Mouse (Mus musculus) right cerebral cortex, postnatal 25 days (tissue): Measurements from ENCODE around the gene Alpl.

ENCODE experiments used
- DNase-seq: peaks from one replicate; pipeline ENCODE4 v3.0.0; 2022

Alpl gene

GRCm38 (mm10) chr4:137769635-137770034 is 26.5 kb downstream of the Alpl start:
- no peak for DNase-seq

DNA sequence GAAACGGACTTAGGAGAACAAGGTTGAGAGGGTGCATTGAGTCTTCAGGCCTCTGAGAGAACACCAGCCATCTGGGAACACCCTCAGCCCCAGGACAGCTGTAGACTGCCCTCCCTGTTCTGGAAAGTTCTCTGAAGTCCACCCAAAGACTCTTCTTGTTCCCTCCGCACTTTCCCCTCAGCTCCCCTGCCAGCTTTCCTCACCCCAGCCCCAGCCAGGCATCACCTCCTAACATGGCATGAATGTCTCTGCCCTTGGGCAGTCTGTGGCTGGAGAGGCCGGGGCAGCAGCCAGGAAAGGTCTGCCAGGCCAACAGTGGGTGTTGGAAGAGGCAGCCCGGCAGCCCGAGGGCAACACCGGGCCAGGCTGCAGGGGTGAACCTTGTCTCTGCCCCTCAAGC is 27.4 kb downstream of the Alpl start:
- no peak for DNase-seq

DNA sequence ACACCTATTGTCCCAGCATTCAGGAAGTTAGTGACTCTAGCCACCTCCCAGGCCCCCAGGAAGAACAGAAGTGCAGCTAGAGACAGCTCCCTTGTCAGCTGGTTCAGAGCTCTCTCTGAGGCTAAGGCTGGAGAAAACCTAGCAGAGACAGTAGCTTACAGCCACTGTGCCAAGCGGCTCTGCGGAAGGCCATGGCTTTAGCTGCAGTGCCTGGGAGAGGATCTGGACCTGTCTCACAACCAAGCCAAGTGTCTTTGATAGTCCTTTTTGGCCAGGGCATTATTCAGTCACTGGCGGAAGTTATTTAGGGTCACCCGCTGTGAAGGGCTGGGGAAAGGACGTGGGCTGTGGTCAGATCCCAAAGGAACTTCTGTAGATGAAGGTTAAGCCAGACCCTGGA is 27.8 kb downstream of the Alpl start:
- no peak for DNase-seq

DNA sequence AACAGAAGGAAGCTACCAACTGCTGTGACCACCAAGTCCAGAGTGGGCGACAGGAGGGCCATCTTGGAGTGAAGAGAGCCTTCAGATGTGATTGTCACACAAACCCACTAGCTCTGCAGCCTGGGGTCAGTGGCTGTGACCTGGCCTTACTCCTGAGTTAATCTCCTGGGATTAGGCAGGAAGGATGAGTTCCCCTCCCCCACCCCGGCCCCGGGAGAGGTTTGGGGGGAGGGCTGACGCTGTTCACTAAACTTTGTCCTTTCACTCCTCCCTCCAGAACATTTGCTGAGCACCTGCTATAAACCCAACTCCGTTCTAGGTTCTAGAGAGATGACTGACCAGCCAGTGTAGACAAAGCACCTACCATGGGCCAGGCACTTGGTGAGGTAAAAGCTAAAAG is 29.8 kb downstream of the Alpl start:
- DNase-seq = no peak

DNA sequence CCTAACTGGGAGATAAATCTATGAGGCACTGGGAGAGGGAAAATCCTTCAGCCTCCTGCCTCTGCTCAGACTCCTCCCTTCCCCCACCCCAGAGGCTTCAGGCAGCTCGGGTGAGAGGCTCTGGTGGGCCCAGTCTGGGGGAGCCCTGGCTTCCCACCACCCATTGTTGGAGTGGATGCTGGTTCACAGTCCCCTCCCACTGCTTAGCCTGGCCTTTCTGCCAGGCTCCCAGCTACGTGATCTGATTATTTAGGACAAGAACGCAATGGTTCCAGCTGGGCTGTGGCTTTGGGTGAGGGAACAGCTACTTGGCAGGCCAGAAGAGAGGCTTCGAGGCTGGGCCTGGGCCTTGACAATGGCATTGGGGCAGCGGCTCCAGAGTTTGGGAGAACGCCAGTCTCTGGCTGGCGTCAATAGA is 30.6 kb downstream of the Alpl start:
- DNase-seq = peak; percentile 18

- no peak for DNase-seq
These were observed 31.6 kb downstream of the Alpl start for GRCm38 (mm10) chr4:137764621-137765020.

- no peak for DNase-seq
These were observed 32.2 kb downstream of the Alpl start for GRCm38 (mm10) chr4:137763920-137764495.

DNA sequence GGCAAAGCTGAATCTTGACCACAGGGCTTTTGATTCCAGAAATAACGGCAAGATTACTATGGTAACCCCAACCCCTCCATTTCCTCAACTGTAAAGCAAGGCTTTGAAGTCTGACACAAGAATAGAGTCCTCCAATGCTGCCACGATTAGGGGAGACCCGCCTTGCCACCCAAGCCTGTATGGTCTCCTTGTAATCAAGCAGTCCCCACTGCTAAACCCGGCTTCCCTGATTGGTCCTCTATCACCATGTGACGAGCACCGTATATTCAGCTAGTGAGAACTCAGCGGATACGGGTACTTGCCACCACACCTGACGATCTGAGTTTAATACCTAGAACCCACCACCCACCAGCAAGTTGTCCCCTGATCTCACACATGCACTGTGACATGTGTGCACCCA is 33.3 kb downstream of the Alpl start:
- no peak for DNase-seq

DNA sequence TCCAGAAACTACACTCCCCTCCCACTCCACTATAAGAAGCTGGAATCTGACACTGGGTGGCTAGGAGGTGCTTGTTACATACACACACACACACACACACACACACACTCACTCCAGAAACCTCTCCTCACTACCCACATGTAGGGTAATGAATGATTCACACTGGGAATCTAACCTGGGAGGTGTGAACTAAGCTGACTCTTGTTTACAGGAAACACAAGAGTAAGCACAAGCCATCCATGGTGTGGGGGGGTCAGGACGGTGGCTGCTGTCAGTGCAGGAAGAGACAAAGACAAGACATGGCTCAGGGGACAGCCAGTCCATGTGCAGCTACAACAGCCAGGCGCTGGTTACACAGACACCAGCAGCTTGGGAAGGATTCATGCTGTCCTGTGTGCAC is 41.7 kb downstream of the Alpl start:
- DNase-seq = no peak

DNA sequence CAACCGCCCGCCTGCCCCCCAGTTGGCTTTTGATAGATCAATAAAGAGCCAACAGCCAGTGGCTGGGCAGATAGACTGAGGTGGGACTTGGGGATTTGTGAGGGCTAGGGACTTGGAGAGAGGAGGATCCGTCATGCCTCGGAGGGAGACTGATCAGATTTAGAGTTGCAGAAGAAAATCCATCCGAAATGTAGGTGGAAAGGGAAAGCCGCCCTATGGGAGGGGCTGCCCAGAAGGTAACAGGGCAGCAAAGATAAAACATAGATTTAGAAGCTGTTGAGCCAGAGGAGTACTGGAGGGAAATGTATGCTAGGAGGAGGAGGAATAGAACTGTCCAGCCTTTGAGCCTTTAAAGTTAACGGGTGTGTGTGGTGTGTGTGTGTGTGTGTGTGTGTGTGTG is 43.0 kb downstream of the Alpl start:
- DNase-seq = no peak

DNA sequence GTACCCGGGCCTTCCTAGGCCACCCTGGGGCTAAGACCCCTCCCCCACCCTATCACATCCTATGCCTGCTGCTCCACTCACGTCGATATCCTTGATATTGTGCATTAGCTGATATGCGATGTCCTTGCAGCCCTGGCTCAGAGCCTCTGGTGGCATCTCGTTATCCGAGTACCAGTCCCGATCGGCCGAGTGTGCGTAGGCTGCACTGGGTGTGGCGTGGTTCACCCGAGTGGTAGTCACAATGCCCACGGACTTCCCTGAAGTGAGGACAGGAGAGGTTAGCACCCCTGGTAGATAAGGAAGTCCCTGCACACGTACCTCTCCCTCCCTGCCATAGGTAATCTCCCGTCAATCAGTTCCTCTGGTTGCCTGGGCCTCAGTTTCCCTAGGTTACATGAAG is 43.7 kb downstream of the Alpl start:
- DNase-seq = no peak

GRCm38 (mm10) chr4:137751717-137752116 is 44.5 kb downstream of the Alpl start:
- no peak for DNase-seq

DNA sequence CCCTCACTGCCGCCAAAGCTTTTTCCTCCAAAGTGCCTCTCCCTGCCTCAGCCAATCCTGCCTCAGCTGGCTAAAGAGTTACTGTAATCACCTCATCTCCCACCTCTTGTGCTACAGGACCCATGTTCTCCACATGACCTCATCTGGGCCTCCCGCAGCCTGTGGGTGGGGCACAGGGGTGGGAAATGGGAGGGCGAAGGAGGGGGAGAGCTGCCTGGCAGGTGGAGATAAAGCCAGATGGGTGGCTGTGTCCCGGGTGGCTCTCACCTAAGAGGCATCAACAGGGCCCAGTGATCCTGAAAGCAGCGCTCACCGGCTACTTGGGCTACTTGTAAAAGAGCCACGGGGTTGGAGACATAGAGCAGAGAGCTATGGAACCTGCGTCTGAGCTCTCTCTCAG is 44.9 kb downstream of the Alpl start:
- DNase-seq = no peak

DNA sequence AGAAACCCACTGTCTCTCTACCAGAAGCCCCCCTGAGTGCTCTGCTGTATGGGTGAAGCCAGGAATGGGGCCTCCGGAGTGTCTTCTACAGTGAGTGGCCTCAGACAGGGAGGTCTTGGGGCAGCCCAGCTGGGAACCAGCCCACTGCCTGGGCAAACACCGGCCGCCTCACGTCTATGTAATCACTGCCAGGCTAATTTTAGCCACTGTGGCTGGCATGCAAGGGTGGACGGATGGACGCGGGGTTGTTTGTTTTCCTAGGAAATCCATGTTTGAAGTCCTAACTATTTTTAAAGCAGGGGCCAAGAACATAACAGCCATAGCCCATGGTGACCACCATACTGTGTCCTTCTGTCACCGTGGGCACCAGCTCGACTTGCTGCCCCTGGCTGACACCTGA is 46.1 kb downstream of the Alpl start:
- no peak for DNase-seq

GRCm38 (mm10) chr4:137749680-137750079 is 46.5 kb downstream of the Alpl start:
- DNase-seq = no peak

DNA sequence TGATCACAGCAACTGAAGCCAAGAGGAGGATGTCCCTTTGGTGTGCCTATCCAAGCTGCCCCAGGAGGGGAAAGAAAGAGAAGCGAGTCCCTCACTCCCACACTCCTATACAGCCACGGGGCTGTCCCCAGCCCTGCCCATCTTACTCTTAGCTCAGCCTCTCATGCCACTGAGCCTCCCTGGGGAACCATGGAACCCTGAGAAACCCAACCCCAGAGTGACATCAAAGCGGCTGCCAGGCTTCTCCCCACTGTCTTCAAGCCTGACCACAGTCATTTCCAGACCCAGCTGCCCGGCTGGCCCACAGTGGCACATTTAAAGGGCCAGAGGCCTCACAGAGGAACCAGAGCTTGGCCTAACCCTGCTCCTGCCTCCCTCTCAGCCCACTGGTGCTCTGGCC is 47.5 kb downstream of the Alpl start:
- DNase-seq = no peak

- no peak for DNase-seq
These were observed 48.6 kb downstream of the Alpl start for GRCm38 (mm10) chr4:137747590-137747989.

DNA sequence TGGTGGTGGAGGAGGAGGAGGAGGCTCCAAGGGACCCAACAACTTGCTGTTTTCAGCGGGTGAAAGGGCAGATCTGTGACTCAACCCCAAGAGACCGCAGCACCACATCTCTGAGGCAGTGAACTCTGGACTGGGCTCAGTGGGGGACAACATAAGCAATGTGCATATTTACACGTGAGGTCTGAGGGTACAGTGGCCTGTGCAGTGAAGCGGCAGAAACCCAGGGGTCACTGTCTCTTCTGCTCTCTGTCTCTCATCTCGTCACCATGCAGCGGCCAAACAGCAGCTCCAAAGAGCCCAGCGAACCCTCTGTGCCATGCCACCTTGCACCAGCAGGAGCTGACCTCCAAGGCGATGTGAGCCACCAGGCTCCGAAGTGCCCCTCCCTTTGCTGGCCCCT is 49.1 kb downstream of the Alpl start:
- no peak for DNase-seq

- DNase-seq = no peak
These were observed 51.7 kb downstream of the Alpl start for GRCm38 (mm10) chr4:137744433-137744918.

- DNase-seq = no peak
These were observed 52.4 kb downstream of the Alpl start for GRCm38 (mm10) chr4:137743791-137744190.

GRCm38 (mm10) chr4:137740350-137740749 is 55.8 kb downstream of the Alpl start:
- DNase-seq = no peak

GRCm38 (mm10) chr4:137739151-137739923 is 56.8 kb downstream of the Alpl start:
- DNase-seq = no peak

- DNase-seq = no peak
These were observed 58.4 kb downstream of the Alpl start for GRCm38 (mm10) chr4:137737760-137738159.

DNA sequence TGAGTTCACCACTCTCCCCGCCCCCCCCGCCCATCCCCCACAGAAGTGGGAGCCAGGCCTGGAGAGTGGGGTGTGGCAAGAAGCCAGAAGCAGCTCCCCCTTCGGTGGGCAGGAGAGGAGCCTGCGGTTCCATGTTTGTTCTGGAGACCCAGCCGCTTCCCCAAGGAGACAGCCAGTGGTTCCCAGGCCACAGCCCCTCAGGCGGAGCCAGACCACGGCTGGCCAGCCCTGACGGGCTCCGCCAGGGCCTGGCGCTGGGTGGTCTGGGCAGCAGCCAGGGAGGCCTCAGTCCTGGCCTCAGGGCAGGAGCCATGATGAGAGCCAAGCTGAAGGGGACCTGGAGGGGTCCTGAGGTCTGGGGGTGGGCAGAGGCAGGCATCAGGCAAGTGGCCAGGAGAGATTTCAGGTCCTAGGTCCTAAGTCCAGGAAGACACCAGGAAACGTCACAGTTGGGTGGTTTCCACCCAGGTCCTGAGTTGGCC is 59.9 kb downstream of the Alpl start:
- no peak for DNase-seq

DNA sequence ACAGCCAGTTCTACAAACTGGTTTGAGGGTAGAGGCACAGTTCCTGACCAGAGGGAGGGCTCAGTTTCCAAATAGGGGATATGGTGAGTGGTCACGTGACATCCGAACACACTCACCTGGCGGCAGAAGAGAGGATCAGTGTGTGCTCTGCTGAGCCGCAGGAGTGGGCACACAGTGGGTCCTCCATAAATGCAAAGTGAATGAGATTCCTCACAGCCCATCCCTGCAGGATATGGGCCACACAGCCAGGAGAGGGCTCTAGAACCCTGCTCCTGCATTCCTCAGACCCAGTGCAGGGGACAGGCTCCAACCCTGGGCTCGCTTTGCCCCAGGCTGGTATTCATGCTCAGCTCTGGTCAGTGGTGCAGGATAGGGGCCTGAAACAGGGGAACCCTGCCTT is 62.7 kb downstream of the Alpl start:
- no peak for DNase-seq
